Mouse (Mus musculus): ENCODE results near the gene S100z.

DNA sequence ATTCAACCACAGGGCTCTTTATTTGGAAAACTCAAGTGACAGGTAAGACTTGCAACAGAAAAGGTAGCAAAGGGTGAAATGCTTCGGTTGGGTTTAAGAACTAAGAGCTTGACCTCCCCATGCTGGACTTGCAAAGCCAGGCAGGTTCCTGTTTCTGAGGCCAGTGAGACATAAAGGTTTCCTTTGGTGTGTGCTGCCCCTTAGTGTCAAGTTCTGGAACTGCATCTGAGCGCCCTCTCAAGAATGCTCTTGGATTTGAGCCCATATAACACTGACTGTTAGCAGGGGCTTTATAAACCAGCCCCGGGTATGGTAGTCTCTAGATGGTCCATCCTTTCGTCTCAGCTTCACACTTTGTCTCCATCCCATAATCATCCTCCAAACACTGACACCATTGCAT is 2.9 kb upstream of the S100z start:
- no peak for TF ChIP-seq POLR2A (IDR thresholded peaks at IDR 0.05; ENCODE audit: insufficient read length, low read depth)
- no peak for TF ChIP-seq TCF12 (IDR thresholded peaks at IDR 0.05; ENCODE audit: insufficient read depth, poor library complexity, severe bottlenecking)
- no peak for TF ChIP-seq USF1 (IDR thresholded peaks at IDR 0.05; ENCODE audit: low read depth)
